Mouse (Mus musculus): ENCODE measurements around the gene Dzip1. TPM values are rescaled to one million over a fixed set of nuclear protein-coding genes. Genes with fewer than 3 reads are reported as not detected.

The Dzip1 gene
- total RNA-seq, 2 experiments from 2014 or later: 10.5 to 11.5 TPM

- peak; percentile 28 to 48 for DNase-seq
Observed at GRCm38 (mm10) chr14:118922667-118923184, 2.5 kb downstream of the Dzip1 start.

- DNase-seq: no peak
Observed at GRCm38 (mm10) chr14:118922251-118922650, 3.0 kb downstream of the Dzip1 start.

- no peak for DNase-seq
Observed at GRCm38 (mm10) chr14:118920654-118921053, 4.6 kb downstream of the Dzip1 start.

GRCm38 (mm10) chr14:118919025-118919424 lies 6.2 kb downstream of the Dzip1 start:
- peak in 1 of 2 experiments; percentile 35 for DNase-seq

- DNase-seq: no peak
Observed at GRCm38 (mm10) chr14:118913651-118914050, 11.6 kb downstream of the Dzip1 start.

- DNase-seq: no peak
Observed at GRCm38 (mm10) chr14:118911521-118911920, 13.7 kb downstream of the Dzip1 start.

GRCm38 (mm10) chr14:118910332-118911222 lies 14.7 kb downstream of the Dzip1 start:
- DNase-seq: peak; percentile 70 to 83

GRCm38 (mm10) chr14:118909872-118910271 lies 15.4 kb downstream of the Dzip1 start:
- peak; percentile 22 to 48 for DNase-seq

- no peak for DNase-seq
Observed at GRCm38 (mm10) chr14:118907592-118907991, 17.7 kb downstream of the Dzip1 start.

GRCm38 (mm10) chr14:118903867-118904562 lies 21.2 kb downstream of the Dzip1 start:
- DNase-seq: no peak

GRCm38 (mm10) chr14:118903397-118903796 lies 21.9 kb downstream of the Dzip1 start:
- DNase-seq: no peak

- no peak for DNase-seq
Observed at GRCm38 (mm10) chr14:118900911-118901310, 24.3 kb downstream of the Dzip1 start.

- no peak for DNase-seq
Observed at GRCm38 (mm10) chr14:118899940-118900339, 25.3 kb downstream of the Dzip1 start.

GRCm38 (mm10) chr14:118895655-118896054 lies 29.6 kb downstream of the Dzip1 start:
- DNase-seq: no peak

GRCm38 (mm10) chr14:118895228-118895627 lies 30.0 kb downstream of the Dzip1 start:
- DNase-seq: no peak

GRCm38 (mm10) chr14:118890101-118890500 lies 35.2 kb downstream of the Dzip1 start:
- DNase-seq: no peak

- DNase-seq: no peak
Observed at GRCm38 (mm10) chr14:118884250-118884556, 41.1 kb downstream of the Dzip1 start.

GRCm38 (mm10) chr14:118883344-118884249 lies 41.7 kb downstream of the Dzip1 start:
- DNase-seq: no peak

GRCm38 (mm10) chr14:118880696-118881095 lies 44.6 kb downstream of the Dzip1 start:
- DNase-seq: no peak

GRCm38 (mm10) chr14:118878346-118878910 lies 46.8 kb downstream of the Dzip1 start:
- no peak for DNase-seq

GRCm38 (mm10) chr14:118874786-118875415 lies 50.4 kb downstream of the Dzip1 start:
- DNase-seq: no peak

Measured in adrenal gland, postnatal 36 days (tissue).